Mouse (Mus musculus) hindbrain, embryonic 11.5 days (tissue): ENCODE results near the gene Nudcd3. TPM values are rescaled to one million over a fixed set of nuclear protein-coding genes. Genes with fewer than 3 reads are reported as not detected.

Experiments used
- ATAC-seq: fragments of 200-750 bp; cut with Nextera tagmentation; 2 replicates; pipeline ENCODE4 v1.8.0; 2017; ENCODE audit warnings: mild to moderate bottlenecking, moderate TSS enrichment, moderate library complexity; ENCODE audit not compliant: low FRiP score
- DNase-seq: peaks from one replicate; pipeline ENCODE4 v3.0.0-alpha.2; 2015; ENCODE audit warnings: low spot score
- H3K27ac ChIP-seq: fragments of 300-500 bp; sonication (generic); 2 replicates; pipeline ENCODE4 v1.5.1; 2014; ENCODE audit warnings: mild to moderate bottlenecking, low read depth, low read length
- H3K27me3 ChIP-seq: fragments of 300-500 bp; sonication (generic); 2 replicates; pipeline ENCODE4 v1.6.1; 2014; ENCODE audit warnings: mild to moderate bottlenecking, low read length, moderate library complexity, mixed read lengths; ENCODE audit not compliant: control insufficient read depth, insufficient read depth
- H3K36me3 ChIP-seq: fragments of 300-500 bp; sonication (generic); 2 replicates; pipeline ENCODE4 v1.6.1; 2014; ENCODE audit warnings: mild to moderate bottlenecking, low read length, moderate library complexity, mixed read lengths; ENCODE audit not compliant: control insufficient read depth, insufficient read depth
- H3K4me1 ChIP-seq: fragments of 300-500 bp; sonication (generic); replicated peaks from 2 replicates; pipeline ENCODE4 v1.6.1; 2014; ENCODE audit warnings: low read length, mixed read lengths; ENCODE audit not compliant: control insufficient read depth, insufficient read depth
- H3K4me2 ChIP-seq: fragments of 300-500 bp; sonication (generic); replicated peaks from 2 replicates; pipeline ENCODE4 v1.6.1; 2014; ENCODE audit warnings: mild to moderate bottlenecking, low read depth, low read length
- H3K4me3 ChIP-seq: fragments of 300-500 bp; sonication (generic); 2 replicates; pipeline ENCODE4 v1.5.1; 2014; ENCODE audit warnings: low read depth, low read length
- H3K9ac ChIP-seq: fragments of 300-500 bp; sonication (generic); 2 replicates; pipeline ENCODE4 v1.6.1; 2014; ENCODE audit warnings: low read depth, low read length
- H3K9me3 ChIP-seq: fragments of 300-500 bp; sonication (generic); 2 replicates; pipeline ENCODE4 v1.6.1; 2016; ENCODE audit warnings: low read length; ENCODE audit not compliant: control insufficient read depth
- WGBS: fragments of 180-500 bp; shearing (Covaris S2); extraction: QIAGEN DNeasy Blood & Tissue Kit; methylation state at CpG from one replicate; pipeline ENCODE4 v1.1.7; 2014; 5-methylcytosine and 5-hydroxymethylcytosine counted together
- polyA plus RNA-seq: library from polyadenylated mRNA; unstranded; fragments of >200 nt; fragmentation: Nextera tagmentation; extraction: Ambion mirVana; gene quantifications from 2 replicates; pipeline ENCODE4 v1.2.1, GENCODE M21; 2014

The Nudcd3 gene
- polyA plus RNA-seq, 1 experiment from 2014 or later: 40.8 TPM

DNA sequence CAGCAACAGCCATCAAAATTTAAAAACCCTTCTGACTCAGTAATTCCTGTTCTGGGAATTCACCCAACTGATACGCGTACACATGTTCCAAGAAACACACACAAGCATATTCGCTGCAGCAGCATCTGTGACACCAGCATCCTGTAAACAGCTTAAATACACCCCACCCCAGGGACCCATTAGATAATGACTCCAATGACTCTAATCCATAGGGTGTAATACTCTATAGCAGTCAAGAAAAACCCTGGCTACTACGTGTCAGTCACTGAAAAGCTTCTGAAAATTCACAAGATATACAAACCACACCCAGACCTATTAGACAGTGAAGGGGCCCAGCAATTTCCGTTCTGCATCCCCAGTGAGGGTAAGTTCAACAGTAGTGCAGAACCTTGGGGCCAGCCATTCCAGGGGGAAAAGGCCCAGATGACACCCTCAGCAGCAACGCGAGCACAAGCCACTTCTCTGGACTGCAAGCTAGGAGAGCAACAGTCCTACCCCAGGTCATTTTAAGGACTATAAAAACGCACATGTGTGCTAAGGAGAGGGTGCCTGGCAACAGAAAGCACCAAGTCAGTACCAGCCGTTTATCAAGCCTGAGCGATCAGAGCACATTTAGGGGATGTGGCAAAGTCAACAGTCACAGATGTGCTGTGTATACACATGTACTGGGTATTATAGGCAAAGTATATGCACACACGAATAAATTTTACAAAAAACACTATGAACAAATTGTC lies 15.8 kb downstream of the Nudcd3 start:
- ATAC-seq (no peak), DNase-seq (no peak)

DNA sequence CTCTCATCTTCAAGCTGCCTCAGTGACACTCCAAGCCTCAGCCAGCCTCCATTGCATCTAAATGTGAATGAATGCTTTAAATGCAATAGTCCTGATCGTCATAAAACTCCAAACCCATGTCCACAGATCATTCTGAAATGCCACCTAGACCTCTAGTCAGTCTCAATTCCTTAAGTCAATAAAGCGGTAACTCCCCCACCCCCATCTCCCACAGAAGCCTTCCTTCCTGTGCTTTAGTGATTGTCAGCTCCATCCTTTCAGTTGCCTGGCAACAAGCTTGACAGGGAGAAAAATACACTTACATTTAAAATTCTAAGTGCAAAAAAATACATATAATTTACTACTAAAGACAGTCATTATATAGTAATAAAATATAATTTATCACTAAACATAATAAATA lies 17.0 kb downstream of the Nudcd3 start:
- Histone ChIP-seq H3K4me2 (no peak overlapping the region), H3K27ac (no peak overlapping the region), H3K27me3 (no peaks in the 10 kb centered on the region), H3K36me3 (no peaks in the 10 kb centered on the region), H3K9ac (no peak overlapping the region), H3K9me3 (no peaks in the 10 kb centered on the region), H3K4me1 (peaks cover 7% of the 10 kb centered on the region; the same call in 1 of the 2 replicates), H3K4me3 (no peak overlapping the region)
- DNase-seq: no peak
- no peak for ATAC-seq
- 74% methylated on average over 2 of the region's 2 CpGs for WGBS

More for the DNA sequence above, 15.8 kb downstream of the Nudcd3 start:
- Histone ChIP-seq H3K27me3 (no peaks in the 10 kb centered on the region), H3K9ac (no peak overlapping the region), H3K27ac (no peak overlapping the region), H3K4me2 (no peak overlapping the region), H3K4me3 (no peak overlapping the region), H3K9me3 (no peaks in the 10 kb centered on the region), H3K4me1 (0 out of 2 replicates have a peak, but pooled peaks cover 2% of the 10 kb centered on the region), H3K36me3 (no peaks in the 10 kb centered on the region)
- WGBS: 83% methylated on average over 11 of the region's 11 CpGs

- 47% methylated on average over 6 of the region's 6 CpGs for WGBS
- peaks cover 7% of the 10 kb centered on the region; the same call in 1 of the 2 replicates for H3K4me1 ChIP-seq
- H3K27ac ChIP-seq: no peak overlapping the region
Observed at GRCm38 (mm10) chr11:6180811-6181399, 19.3 kb downstream of the Nudcd3 start.

GRCm38 (mm10) chr11:6179194-6179593 lies 21.0 kb downstream of the Nudcd3 start:
- 19% methylated on average over 8 of the region's 8 CpGs for WGBS

More at GRCm38 (mm10) chr11:6180811-6181399, 19.3 kb downstream of the Nudcd3 start:
- Histone ChIP-seq H3K27me3 (no peaks in the 10 kb centered on the region), H3K4me2 (no peak overlapping the region), H3K9me3 (no peaks in the 10 kb centered on the region), H3K9ac (no peak overlapping the region), H3K4me3 (no peak overlapping the region), H3K36me3 (no peaks in the 10 kb centered on the region)
- no peak for ATAC-seq
- no peak for DNase-seq

DNA sequence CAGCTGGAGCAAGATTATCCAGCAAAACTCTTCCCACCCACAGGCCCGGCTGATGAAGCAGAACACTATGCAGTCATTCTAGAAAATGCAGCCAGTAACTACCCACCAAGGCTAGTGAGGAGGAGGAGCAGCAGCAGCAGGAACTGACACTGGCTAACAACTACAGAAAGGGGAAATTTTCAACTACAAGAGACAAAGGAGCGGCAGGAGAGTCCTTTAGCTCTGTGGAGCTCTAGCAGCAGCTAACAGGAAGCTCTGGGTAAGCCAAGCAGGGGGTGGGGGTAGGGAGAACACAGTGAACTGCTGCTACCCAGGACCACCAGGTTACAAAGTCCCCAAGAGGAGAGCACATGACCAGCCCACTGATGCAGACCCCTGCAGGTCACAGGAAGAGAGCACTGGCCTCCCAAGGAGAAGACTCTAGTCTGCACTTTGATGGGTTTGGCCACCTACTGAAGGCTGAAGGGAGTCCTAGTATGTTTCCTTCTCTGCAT lies 21.5 kb downstream of the Nudcd3 start:
- DNase-seq (peak; percentile 16), ATAC-seq (no peak)
- Histone ChIP-seq H3K27ac (0 out of 2 replicates have a peak overlapping the region, but pooled peaks have one; percentile 21), H3K9me3 (no peaks in the 10 kb centered on the region), H3K4me1 (peaks cover 7% of the 10 kb centered on the region; the same call in 1 of the 2 replicates), H3K9ac (no peak overlapping the region), H3K4me3 (no peak overlapping the region), H3K4me2 (no peak overlapping the region), H3K27me3 (no peaks in the 10 kb centered on the region), H3K36me3 (no peaks in the 10 kb centered on the region)
- 10% methylated on average over 2 of the region's 2 CpGs for WGBS

More at GRCm38 (mm10) chr11:6179194-6179593, 21.0 kb downstream of the Nudcd3 start:
- no peaks in the 10 kb centered on the region for H3K36me3 ChIP-seq
- no peak overlapping the region for H3K9ac ChIP-seq
- ATAC-seq: no peak
- no peaks in the 10 kb centered on the region for H3K9me3 ChIP-seq
- peaks cover 7% of the 10 kb centered on the region; the same call in 1 of the 2 replicates for H3K4me1 ChIP-seq
- H3K27me3 ChIP-seq: no peaks in the 10 kb centered on the region
- H3K27ac ChIP-seq: no peak overlapping the region
- DNase-seq: peak; percentile 15
- no peak overlapping the region for H3K4me3 ChIP-seq
- no peak overlapping the region for H3K4me2 ChIP-seq

GRCm38 (mm10) chr11:6177781-6178420 lies 22.3 kb downstream of the Nudcd3 start:
- Histone ChIP-seq H3K27ac (no peak overlapping the region), H3K9ac (no peak overlapping the region), H3K36me3 (no peaks in the 10 kb centered on the region), H3K4me3 (no peak overlapping the region), H3K4me2 (no peak overlapping the region), H3K4me1 (peaks cover 7% of the 10 kb centered on the region; the same call in 1 of the 2 replicates), H3K27me3 (no peaks in the 10 kb centered on the region), H3K9me3 (no peaks in the 10 kb centered on the region)
- peak; percentile 12 for DNase-seq
- WGBS: 43% methylated on average over 8 of the region's 8 CpGs
- ATAC-seq: no peak

GRCm38 (mm10) chr11:6175506-6175905 lies 24.7 kb downstream of the Nudcd3 start:
- Histone ChIP-seq H3K9ac (no peak overlapping the region), H3K4me3 (no peak overlapping the region), H3K36me3 (no peaks in the 10 kb centered on the region), H3K9me3 (no peaks in the 10 kb centered on the region), H3K27ac (no peak overlapping the region), H3K27me3 (no peaks in the 10 kb centered on the region), H3K4me2 (no peak overlapping the region), H3K4me1 (peaks cover 7% of the 10 kb centered on the region; the same call in 1 of the 2 replicates)
- DNase-seq (no peak), ATAC-seq (no peak)
- WGBS: 75% methylated on average over 1 of the region's 1 CpGs

DNA sequence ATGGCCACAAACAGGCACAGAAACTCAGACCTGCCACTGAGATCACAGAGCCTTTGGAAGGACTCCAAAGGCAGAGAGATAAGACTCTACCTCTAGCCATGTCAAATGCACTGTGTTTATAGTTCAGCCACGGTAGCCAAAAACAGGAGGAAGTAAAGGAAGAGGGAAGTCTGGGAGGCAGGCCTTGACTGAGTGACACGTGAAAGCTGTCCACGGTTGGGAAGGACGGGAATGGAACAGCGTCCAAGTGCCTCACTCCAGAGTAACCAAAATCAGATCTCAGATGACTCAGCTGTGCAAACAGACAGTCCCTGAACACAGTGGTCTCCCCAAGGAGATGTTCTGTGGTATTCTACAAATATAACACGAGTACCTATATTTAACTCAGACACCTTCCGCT lies 25.5 kb downstream of the Nudcd3 start:
- no peak overlapping the region for H3K4me2 ChIP-seq
- H3K27me3 ChIP-seq: no peaks in the 10 kb centered on the region
- H3K9me3 ChIP-seq: no peaks in the 10 kb centered on the region
- no peak overlapping the region for H3K9ac ChIP-seq
- no peak for DNase-seq
- no peak for ATAC-seq
- 84% methylated on average over 7 of the region's 7 CpGs for WGBS
- H3K36me3 ChIP-seq: no peaks in the 10 kb centered on the region
- no peak overlapping the region for H3K4me3 ChIP-seq
- peaks cover 7% of the 10 kb centered on the region; the same call in 1 of the 2 replicates for H3K4me1 ChIP-seq
- no peak overlapping the region for H3K27ac ChIP-seq
